Mouse (Mus musculus) kidney, postnatal 10 days (tissue): Measurements from ENCODE around the gene Gm47985.
"Not testable (repeated sequence)": the region's sequence is repeated elsewhere in the genome, so short reads cannot be mapped to it uniquely, and the experiment has no call there.

ENCODE experiments used
- DNase-seq: peaks from one replicate; pipeline ENCODE4 v3.0.0; 2021; ENCODE audit warnings: mixed read lengths

Gene Gm47985

GRCm38 (mm10) chr1:151177937-151178271 lies 4.4 kb upstream of the Gm47985 start:
- no peak for DNase-seq

- DNase-seq, result no peak
Measured at GRCm38 (mm10) chr1:151178505-151179083, 3.7 kb upstream of the Gm47985 start.

GRCm38 (mm10) chr1:151180167-151180566 lies 2.2 kb upstream of the Gm47985 start:
- DNase-seq, result no peak

- DNase-seq, result not testable (repeated sequence)
Measured at GRCm38 (mm10) chr1:151186186-151186585, 3.8 kb downstream of the Gm47985 start.

- DNase-seq, result not testable (repeated sequence)
Measured at GRCm38 (mm10) chr1:151186879-151187424, 4.6 kb downstream of the Gm47985 start.

GRCm38 (mm10) chr1:151188469-151188868 lies 6.1 kb downstream of the Gm47985 start:
- DNase-seq, result no peak

GRCm38 (mm10) chr1:151192075-151192474 lies 9.7 kb downstream of the Gm47985 start, which contains the start of gene Gm8947:
Gene Gm8947, plus strand, starts transcription at chr1:151192376.
- not testable (repeated sequence) for DNase-seq

- DNase-seq, result not testable (repeated sequence)
Measured at GRCm38 (mm10) chr1:151192739-151193138, 10.4 kb downstream of the Gm47985 start.

- DNase-seq, result not testable (repeated sequence)
Measured at GRCm38 (mm10) chr1:151195986-151196385, 13.6 kb downstream of the Gm47985 start.

- not testable (repeated sequence) for DNase-seq
Measured at GRCm38 (mm10) chr1:151196690-151197089, 14.4 kb downstream of the Gm47985 start.

GRCm38 (mm10) chr1:151198120-151198519 lies 15.8 kb downstream of the Gm47985 start, which contains the start of gene Gm47995:
Gene Gm47995, plus strand, starts transcription at chr1:151198448.
- not testable (repeated sequence) for DNase-seq

GRCm38 (mm10) chr1:151200620-151201019 lies 18.3 kb downstream of the Gm47985 start:
- DNase-seq, result not testable (repeated sequence)

GRCm38 (mm10) chr1:151202771-151203170 lies 20.4 kb downstream of the Gm47985 start:
- not testable (repeated sequence) for DNase-seq

GRCm38 (mm10) chr1:151203818-151204217 lies 21.5 kb downstream of the Gm47985 start, which contains the start of gene 3110040M04Rik:
Gene 3110040M04Rik, plus strand, starts transcription at chr1:151204121.
- DNase-seq, result not testable (repeated sequence)

GRCm38 (mm10) chr1:151208493-151208892 lies 26.2 kb downstream of the Gm47985 start:
- not testable (repeated sequence) for DNase-seq

- not testable (repeated sequence) for DNase-seq
Measured at GRCm38 (mm10) chr1:151208944-151209343, 26.6 kb downstream of the Gm47985 start.

- DNase-seq, result not testable (repeated sequence)
Measured at GRCm38 (mm10) chr1:151209824-151210355, 27.6 kb downstream of the Gm47985 start, which contains the start of gene Gm47996. Gene Gm47996, plus strand, starts transcription at chr1:151210131.

- DNase-seq, result not testable (repeated sequence)
Measured at GRCm38 (mm10) chr1:151211666-151212065, 29.3 kb downstream of the Gm47985 start.

- no peak for DNase-seq
Measured at GRCm38 (mm10) chr1:151214862-151215261, 32.5 kb downstream of the Gm47985 start.

GRCm38 (mm10) chr1:151215985-151216384 lies 33.6 kb downstream of the Gm47985 start:
- no peak for DNase-seq

GRCm38 (mm10) chr1:151216417-151216816 lies 34.1 kb downstream of the Gm47985 start:
- DNase-seq, result peak; percentile 54

GRCm38 (mm10) chr1:151219045-151219444 lies 36.7 kb downstream of the Gm47985 start:
- DNase-seq, result no peak

- no peak for DNase-seq
Measured at GRCm38 (mm10) chr1:151220098-151220497, 37.8 kb downstream of the Gm47985 start.
